Mouse (Mus musculus) cerebellum, adult 2 months (tissue): Measurements from ENCODE around the gene Tmod1. TPM values are rescaled to one million over a fixed set of nuclear protein-coding genes. Genes with fewer than 3 reads are reported as not detected.

Experiments
- DNase-seq, 2 experiments: peaks; one replicate each; pipeline ENCODE4 v3.0.0; 2021
- H3K27ac ChIP-seq: fragments of 200-500 bp; 2 replicates; pipeline ENCODE4 v1.5.1; 2012; ENCODE audit warnings: low read length, control low read depth, inconsistent platforms; ENCODE audit not compliant: insufficient read depth
- H3K27me3 ChIP-seq: fragments of 200-500 bp; 2 replicates; pipeline ENCODE4 v1.6.1; 2012; ENCODE audit warnings: inconsistent platforms, mild to moderate bottlenecking, low read length, moderate library complexity; ENCODE audit not compliant: control insufficient read depth, insufficient read depth
- H3K4me1 ChIP-seq: fragments of 200-500 bp; 2 replicates; pipeline ENCODE4 v1.6.1; 2011; ENCODE audit warnings: low read length; ENCODE audit not compliant: control insufficient read depth, insufficient read depth
- H3K4me3 ChIP-seq: fragments of 200-500 bp; replicated peaks from 2 replicates; pipeline ENCODE3; 2011; ENCODE audit warnings: mild to moderate bottlenecking, low read depth, low read length, control low read depth; ENCODE audit not compliant: insufficient read depth
- CTCF ChIP-seq: fragments of 200-500 bp; IDR thresholded peaks from 2 replicates; pipeline ENCODE4 v1.5.1; 2011; ENCODE audit warnings: low read depth, mild to moderate bottlenecking, control low read depth, low read length, moderate library complexity, borderline replicate concordance; ENCODE audit not compliant: insufficient read depth
- POLR2A ChIP-seq: fragments of 200-500 bp; IDR thresholded peaks from 2 replicates; pipeline ENCODE4 v1.6.1; 2011; ENCODE audit warnings: low read length, control low read depth, borderline replicate concordance; ENCODE audit not compliant: insufficient read depth
- WGBS: fragments of 180-500 bp; shearing (Covaris S2); methylation state at CpG from one replicate; pipeline ENCODE4 v1.1.7; 2018; 5-methylcytosine and 5-hydroxymethylcytosine counted together
- polyA plus RNA-seq: library from polyadenylated mRNA; depleted of rRNA; stranded (reverse); fragments of >200 nt; gene quantifications from 2 replicates; pipeline ENCODE4 v1.2.3, GENCODE M21; 2012

The Tmod1 gene
- polyA plus RNA-seq, 1 experiment, result 55.7 TPM

DNA sequence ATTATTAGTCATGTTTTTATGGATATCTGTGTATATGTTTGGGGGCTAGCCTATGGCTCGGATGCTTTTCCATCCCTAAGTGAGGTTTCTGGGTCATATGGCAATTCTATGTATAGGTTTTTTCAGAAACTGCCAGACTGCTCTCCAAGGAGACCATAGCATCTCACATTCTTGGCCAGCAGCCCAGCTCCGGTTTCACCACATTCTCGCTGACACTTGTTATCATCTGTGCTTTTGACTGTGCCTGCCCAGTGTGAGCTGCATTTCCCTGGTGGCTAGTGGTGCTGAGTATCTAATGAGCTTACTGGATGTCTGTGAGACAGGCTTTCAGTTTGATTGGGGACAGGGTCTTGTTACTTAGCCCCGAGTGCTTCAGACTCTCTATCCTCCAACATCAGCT lies 35.0 kb downstream of the Tmod1 start:
- DNase-seq, result peak; percentile 80 to 85
- peaks cover 53% of the 10 kb centered on the region for H3K4me1 ChIP-seq
- no peak overlapping the region for H3K4me3 ChIP-seq
- no peak for TF ChIP-seq CTCF
- no peak for TF ChIP-seq POLR2A
- 0 out of 2 replicates have a peak overlapping the region, but pooled peaks have one; percentile 11 for H3K27ac ChIP-seq
- H3K27me3 ChIP-seq, result no peaks in the 10 kb centered on the region
- WGBS, result 19% methylated on average over 4 of the region's 4 CpGs

DNA sequence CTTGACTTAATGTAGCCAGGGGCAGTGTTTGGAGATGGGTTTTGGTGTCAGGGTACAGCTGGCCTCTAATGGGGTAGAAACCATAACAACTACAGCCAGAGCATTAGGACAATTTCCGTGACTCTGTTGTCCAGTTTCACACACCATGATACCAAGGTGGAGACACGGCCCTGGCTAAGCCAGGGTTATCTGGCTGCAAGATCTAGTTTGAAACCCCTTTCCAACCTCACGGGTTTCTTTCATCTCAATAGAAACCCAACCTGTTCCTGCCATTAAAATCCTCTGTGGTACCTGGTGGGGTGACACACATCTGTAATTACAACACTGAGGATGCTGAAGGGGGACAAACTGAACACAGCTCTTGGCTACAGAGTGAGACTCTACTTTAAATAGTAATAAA lies 36.9 kb downstream of the Tmod1 start:
- H3K4me1 ChIP-seq, result peaks cover 38% of the 10 kb centered on the region
- no peaks in the 10 kb centered on the region for H3K27me3 ChIP-seq
- no peak overlapping the region for H3K27ac ChIP-seq
- DNase-seq, result no peak
- no peak overlapping the region for H3K4me3 ChIP-seq
- no peak for TF ChIP-seq CTCF
- TF ChIP-seq POLR2A, result no peak
- 94% methylated on average over 3 of the region's 3 CpGs for WGBS

DNA sequence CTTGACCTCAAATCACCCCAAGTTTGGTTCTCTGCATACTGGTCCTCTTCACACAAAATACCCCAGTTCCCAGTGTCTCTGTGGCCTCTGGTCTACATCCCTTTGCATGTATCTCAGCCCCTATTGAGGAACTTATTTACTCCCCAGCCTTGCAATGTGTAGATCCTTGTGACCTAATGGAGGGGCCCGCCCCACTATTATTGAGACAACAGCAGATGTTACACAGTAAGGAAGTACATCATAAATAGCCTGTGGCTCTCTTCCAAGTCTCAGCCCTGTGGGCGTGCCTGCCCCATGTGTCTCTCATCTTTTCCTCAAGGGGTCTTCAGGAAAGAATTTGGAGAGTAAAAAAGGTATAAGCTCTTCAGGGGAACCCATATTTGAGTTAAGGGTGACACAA lies 38.2 kb downstream of the Tmod1 start:
- TF ChIP-seq POLR2A, result no peak
- TF ChIP-seq CTCF, result no peak
- no peak overlapping the region for H3K4me3 ChIP-seq
- peaks cover 32% of the 10 kb centered on the region for H3K4me1 ChIP-seq
- DNase-seq, result no peak
- WGBS, result 12% methylated on average over 2 of the region's 2 CpGs
- H3K27ac ChIP-seq, result no peak overlapping the region
- H3K27me3 ChIP-seq, result no peaks in the 10 kb centered on the region

DNA sequence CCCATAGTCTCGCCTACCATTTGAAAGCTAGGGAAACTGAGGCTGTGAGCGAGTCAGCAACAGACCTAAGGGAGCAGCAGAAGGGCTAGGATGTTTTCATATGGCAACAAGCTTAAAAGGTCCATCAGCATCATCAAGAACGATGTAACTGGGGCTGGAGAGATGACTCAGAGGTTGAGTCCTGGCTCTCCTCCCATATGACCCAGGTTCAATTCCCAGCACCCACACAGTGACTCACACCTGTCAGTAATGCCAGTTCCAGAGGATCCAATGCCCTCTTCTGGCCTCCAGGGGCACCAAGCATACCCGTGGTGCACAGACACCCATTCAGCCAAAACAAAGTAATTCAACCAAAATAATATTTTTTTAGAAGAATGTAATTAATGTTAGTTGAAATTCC lies 41.5 kb downstream of the Tmod1 start:
- Histone ChIP-seq H3K4me1 (peaks cover 26% of the 10 kb centered on the region), H3K4me3 (no peak overlapping the region), H3K27me3 (no peaks in the 10 kb centered on the region), H3K27ac (no peak overlapping the region)
- no peak for TF ChIP-seq CTCF
- no peak for TF ChIP-seq POLR2A
- DNase-seq, result peak in 1 of 2 experiments; percentile 21
- WGBS, result 76% methylated on average over 4 of the region's 4 CpGs

- no peaks in the 10 kb centered on the region for H3K27me3 ChIP-seq
- H3K27ac ChIP-seq, result no peak overlapping the region
- no peak for DNase-seq
- no peak overlapping the region for H3K4me3 ChIP-seq
- WGBS, result 85% methylated on average over 11 of the region's 11 CpGs
- H3K4me1 ChIP-seq, result peaks cover 32% of the 10 kb centered on the region
- TF ChIP-seq CTCF, result no peak
- TF ChIP-seq POLR2A, result no peak
Measured at GRCm38 (mm10) chr4:46082555-46082954, 43.8 kb downstream of the Tmod1 start.

GRCm38 (mm10) chr4:46084416-46085172 lies 45.9 kb downstream of the Tmod1 start:
- Histone ChIP-seq H3K27ac (peak overlapping the region; percentile 95), H3K4me3 (no peak overlapping the region), H3K27me3 (no peaks in the 10 kb centered on the region), H3K4me1 (peaks cover 44% of the 10 kb centered on the region)
- DNase-seq, result peak; percentile 57 to 60
- 15% methylated on average over 9 of the region's 9 CpGs for WGBS
- TF ChIP-seq POLR2A (no peak), CTCF (no peak)

DNA sequence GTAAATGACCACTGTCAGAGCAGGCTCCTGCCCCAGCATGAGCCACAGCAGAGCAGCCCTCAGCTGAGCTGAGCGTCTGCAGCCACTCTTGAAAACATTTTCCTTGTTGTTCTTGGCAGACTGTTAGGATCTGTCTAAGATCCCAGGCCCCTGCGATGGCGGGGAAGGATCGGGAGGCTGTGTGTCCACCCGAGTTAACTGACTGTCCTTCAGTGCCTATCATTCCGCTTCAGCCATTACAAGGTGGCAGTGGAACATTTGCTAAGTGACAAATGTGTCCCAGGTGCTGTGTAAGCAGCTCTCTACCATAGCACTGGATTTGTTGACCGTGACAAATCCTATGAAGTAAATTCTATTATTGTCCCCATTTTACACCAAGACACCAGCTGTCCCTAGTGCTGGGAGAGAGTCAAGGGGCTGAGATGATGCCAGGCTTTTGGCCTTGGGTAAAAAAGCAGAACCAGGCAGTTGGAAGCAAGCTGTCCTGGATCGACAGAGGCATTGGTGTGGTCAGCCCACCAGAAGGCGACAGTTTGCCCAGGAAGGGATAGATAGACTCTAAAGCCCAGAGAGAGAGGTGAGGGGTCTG lies 46.6 kb downstream of the Tmod1 start:
- TF ChIP-seq POLR2A (no peak), CTCF (no peak)
- H3K4me3 ChIP-seq, result no peak overlapping the region
- peaks cover 47% of the 10 kb centered on the region for H3K4me1 ChIP-seq
- H3K27me3 ChIP-seq, result no peaks in the 10 kb centered on the region
- H3K27ac ChIP-seq, result peak overlapping the region; percentile 95
- DNase-seq, result peak; percentile 74 to 85
- WGBS, result 4% methylated on average over 9 of the region's 9 CpGs
